ENCODE assay signal across 9 mouse cellular contexts in the genomic region with DNA sequence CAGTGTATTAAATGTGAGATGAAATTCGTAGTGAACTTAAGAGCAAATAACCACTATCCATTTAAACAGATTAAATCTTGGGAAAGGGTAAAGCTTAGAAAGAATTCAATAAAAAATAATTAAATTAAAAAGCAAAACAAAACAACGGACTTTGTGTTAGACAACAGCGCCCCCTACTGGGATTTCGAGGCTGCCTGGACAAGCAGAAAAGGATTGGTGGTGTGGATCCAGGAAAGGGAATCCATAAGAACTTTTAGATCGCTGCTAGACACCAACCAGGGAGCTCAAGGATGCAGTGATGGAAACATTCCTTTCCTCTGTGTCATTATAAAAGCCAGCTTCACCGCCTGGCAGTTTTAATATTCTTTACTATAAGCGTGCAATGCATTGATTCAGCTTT. TPM values are rescaled to one million over a fixed set of nuclear protein-coding genes. Genes with fewer than 3 reads are reported as not detected.
A peak's percentile ranks its signal among the peaks of the same experiment; 100 is the strongest.
DNase-seq lines count a peak whose midpoint lies in the region; ATAC-seq and TF ChIP-seq lines count a peak whose summit lies in the region.
"Had no signal": no experiment of that assay in that cellular context is flagged by ENCODE, and none has a peak within 500 bp of the region (broad histone marks: within the 10 kb centered on the region; RNA-seq: fewer than 3 reads in every experiment).

No protein-coding gene starts in this region.

- no peaks in the 10 kb centered on the region for H3K9me3 ChIP-seq in midbrain, embryonic 14.5 days (ENCODE audit: control insufficient read depth, low read length)
- no peaks in the 10 kb centered on the region for H3K9me3 ChIP-seq in midbrain, embryonic 13.5 days
- H3K9me3 ChIP-seq: heart, embryonic 15.5 days had no signal

- H3K4me2 ChIP-seq in midbrain, embryonic 14.5 days (ENCODE audit: low read length) = no peak overlapping the region
- no peak overlapping the region for H3K4me2 ChIP-seq in midbrain, embryonic 13.5 days (replicated peaks)
- H3K4me2 ChIP-seq: heart, embryonic 15.5 days had no signal

- 0 out of 2 replicates have a peak, but pooled peaks have one; percentile 5 for TF ChIP-seq CTCF in embryonic fibroblast, embryonic 13.5 days (IDR thresholded peaks at IDR 0.05; ENCODE audit: borderline replicate concordance, insufficient read depth, low read length)
- peak; percentile 54 for TF ChIP-seq CTCF in lung, adult 2 months (IDR thresholded peaks at IDR 0.05; ENCODE audit: insufficient read depth, low read length)

- no peak for TF ChIP-seq POLR2A in embryonic fibroblast, embryonic 13.5 days (IDR thresholded peaks at IDR 0.05; ENCODE audit: low read depth, low read length)
- no peak for TF ChIP-seq POLR2A in lung, adult 2 months (IDR thresholded peaks at IDR 0.05; ENCODE audit: borderline replicate concordance, extremely low read depth, low read depth, low read length)

- ATAC-seq in midbrain, embryonic 14.5 days (ENCODE audit: low FRiP score, low TSS enrichment) = no peak
- no peak for ATAC-seq in midbrain, embryonic 13.5 days
- ATAC-seq in megakaryocyte, adult 5-6 weeks (ENCODE audit: poor library complexity, severe bottlenecking) = no peak

- DNase-seq in midbrain, embryonic 14.5 days = peak; percentile 85
- peak; percentile 36 to 37 for DNase-seq in adrenal gland, postnatal 4 days (ENCODE audit: low spot score in 2 of 2)
- peak; percentile 68 to 90 for DNase-seq in kidney, postnatal 25 days
- peak; percentile 58 for DNase-seq in lung, adult 2 months
- DNase-seq in spleen, adult 12 weeks (ENCODE audit: low spot score) = peak; percentile 34

- H3K4me1 ChIP-seq in midbrain, embryonic 14.5 days (ENCODE audit: control insufficient read depth, insufficient read depth, low read length) = no peaks in the 10 kb centered on the region
- H3K4me1 ChIP-seq in midbrain, embryonic 13.5 days (replicated peaks) = no peaks in the 10 kb centered on the region
- no peaks in the 10 kb centered on the region for H3K4me1 ChIP-seq in embryonic fibroblast, embryonic 13.5 days (ENCODE audit: control insufficient read depth, insufficient read depth, low read length)
- no peaks in the 10 kb centered on the region for H3K4me1 ChIP-seq in lung, adult 2 months (ENCODE audit: control insufficient read depth, insufficient read depth, low read length)
- H3K4me1 ChIP-seq: heart, embryonic 15.5 days had no signal

- WGBS in midbrain, embryonic 14.5 days = 8% methylated on average over 7 of the region's 7 CpGs
- WGBS in midbrain, embryonic 13.5 days = 6% methylated on average over 7 of the region's 7 CpGs
- 6% methylated on average over 7 of the region's 7 CpGs for WGBS in lung, adult 2 months

- H3K27me3 ChIP-seq in midbrain, embryonic 14.5 days (ENCODE audit: control insufficient read depth, insufficient read depth, low read length) = no peaks in the 10 kb centered on the region
- H3K27me3 ChIP-seq in midbrain, embryonic 13.5 days = no peaks in the 10 kb centered on the region
- H3K27me3 ChIP-seq: heart, embryonic 15.5 days had no signal

- no peak overlapping the region for H3K9ac ChIP-seq in midbrain, embryonic 14.5 days (replicated peaks; ENCODE audit: low read length)
- no peak overlapping the region for H3K9ac ChIP-seq in midbrain, embryonic 13.5 days (replicated peaks)
- H3K9ac ChIP-seq: heart, embryonic 15.5 days had no signal

- no peak overlapping the region for H3K4me3 ChIP-seq in midbrain, embryonic 14.5 days (replicated peaks; ENCODE audit: low read depth, low read length)
- H3K4me3 ChIP-seq in midbrain, embryonic 13.5 days (replicated peaks) = no peak overlapping the region
- H3K4me3 ChIP-seq in embryonic fibroblast, embryonic 13.5 days (ENCODE audit: insufficient read depth, low read length) = no peak overlapping the region
- H3K4me3 ChIP-seq in lung, adult 2 months (replicated peaks; ENCODE audit: extremely low read depth, low read depth, low read length) = no peak overlapping the region
- H3K4me3 ChIP-seq: heart, embryonic 15.5 days had no signal

- H3K27ac ChIP-seq in midbrain, embryonic 14.5 days (replicated peaks; ENCODE audit: low read depth, low read length) = no peak overlapping the region
- H3K27ac ChIP-seq in midbrain, embryonic 13.5 days = no peak overlapping the region
- H3K27ac ChIP-seq in embryonic fibroblast, embryonic 13.5 days (ENCODE audit: insufficient read depth, low read length) = no peak overlapping the region
- H3K27ac ChIP-seq: heart, embryonic 15.5 days had no signal

- no peaks in the 10 kb centered on the region for H3K36me3 ChIP-seq in midbrain, embryonic 14.5 days (ENCODE audit: control insufficient read depth, insufficient read depth, low read length)
- no peaks in the 10 kb centered on the region for H3K36me3 ChIP-seq in midbrain, embryonic 13.5 days
- H3K36me3 ChIP-seq: heart, embryonic 15.5 days had no signal

RNA-seq across cellular contexts. Expression of a gene that starts 51.9 kb away (rescaled TPM):
- polyA plus RNA-seq in midbrain, embryonic 14.5 days (2014; fragmentation: Nextera tagmentation; extraction: Ambion mirVana) = 77.5 and 105 TPM in 2 replicates
- 80.3 and 86.7 TPM in 2 replicates for polyA plus RNA-seq in midbrain, embryonic 13.5 days (2015; fragmentation: Nextera tagmentation; extraction: Ambion mirVana)
- total RNA-seq in adrenal gland, postnatal 4 days (2021) = 10 to 100 TPM; 38.5 to 41.0 TPM
- polyA plus RNA-seq in embryonic fibroblast, embryonic 13.5 days (2011; ENCODE audit: insufficient read length, low read depth, missing spikeins) = 99.4 and 103 TPM in 2 replicates
- 8.2 and 8.7 TPM in 2 replicates for polyA plus RNA-seq in lung, adult 2 months (2012; rRNA removed)
- 38.2 and 49.1 TPM in 2 replicates for total RNA-seq in megakaryocyte, adult 5-6 weeks (2015)
- 101 and 103 TPM in 2 replicates for total RNA-seq in megakaryocyte, adult 5-6 weeks (2017)

RNA-seq across cellular contexts. Expression of a gene that starts 52.5 kb away (rescaled TPM):
- 22.3 and 27.9 TPM in 2 replicates for polyA plus RNA-seq in midbrain, embryonic 14.5 days (2014; fragmentation: Nextera tagmentation; extraction: Ambion mirVana)
- polyA plus RNA-seq in midbrain, embryonic 13.5 days (2015; fragmentation: Nextera tagmentation; extraction: Ambion mirVana) = 25.8 and 27.4 TPM in 2 replicates
- 10 to 100 TPM; 23.8 to 27.8 TPM for total RNA-seq in adrenal gland, postnatal 4 days (2021)
- 17.2 and 18.6 TPM in 2 replicates for polyA plus RNA-seq in embryonic fibroblast, embryonic 13.5 days (2011; ENCODE audit: insufficient read length, low read depth, missing spikeins)
- polyA plus RNA-seq in lung, adult 2 months (2012; rRNA removed) = 7.1 and 10.6 TPM in 2 replicates
- 41.4 and 43.4 TPM in 2 replicates for total RNA-seq in megakaryocyte, adult 5-6 weeks (2015)
- total RNA-seq in megakaryocyte, adult 5-6 weeks (2017) = 26.5 and 28.9 TPM in 2 replicates

RNA-seq across cellular contexts. Expression of a gene that starts 53.6 kb away (rescaled TPM):
- polyA plus RNA-seq in midbrain, embryonic 14.5 days (2014; fragmentation: Nextera tagmentation; extraction: Ambion mirVana) = 20.8 and 22.4 TPM in 2 replicates
- polyA plus RNA-seq in midbrain, embryonic 13.5 days (2015; fragmentation: Nextera tagmentation; extraction: Ambion mirVana) = 13.9 and 14.6 TPM in 2 replicates
- 10 to 100 TPM; 29.7 to 33.8 TPM for total RNA-seq in adrenal gland, postnatal 4 days (2021)
- polyA plus RNA-seq in embryonic fibroblast, embryonic 13.5 days (2011; ENCODE audit: insufficient read length, low read depth, missing spikeins) = 25.9 and 35.7 TPM in 2 replicates
- polyA plus RNA-seq in lung, adult 2 months (2012; rRNA removed) = 5.0 and 7.5 TPM in 2 replicates
- 16.2 and 17.3 TPM in 2 replicates for total RNA-seq in megakaryocyte, adult 5-6 weeks (2015)
- 22.6 and 23.0 TPM in 2 replicates for total RNA-seq in megakaryocyte, adult 5-6 weeks (2017)

Comparison
In these comparisons a context has a peak if more than half of its experiments do, and no peak if none do; other contexts are left out.
1. DNase-seq: peak in every context shown above with its lines; median percentile 85 in midbrain, embryonic 14.5 days; 79 in kidney, postnatal 25 days; 58 in lung, adult 2 months; 36 in adrenal gland, postnatal 4 days; 34 in spleen, adult 12 weeks.